Mouse (Mus musculus): ENCODE data around the gene Cdc34.

The Cdc34 gene

DNA sequence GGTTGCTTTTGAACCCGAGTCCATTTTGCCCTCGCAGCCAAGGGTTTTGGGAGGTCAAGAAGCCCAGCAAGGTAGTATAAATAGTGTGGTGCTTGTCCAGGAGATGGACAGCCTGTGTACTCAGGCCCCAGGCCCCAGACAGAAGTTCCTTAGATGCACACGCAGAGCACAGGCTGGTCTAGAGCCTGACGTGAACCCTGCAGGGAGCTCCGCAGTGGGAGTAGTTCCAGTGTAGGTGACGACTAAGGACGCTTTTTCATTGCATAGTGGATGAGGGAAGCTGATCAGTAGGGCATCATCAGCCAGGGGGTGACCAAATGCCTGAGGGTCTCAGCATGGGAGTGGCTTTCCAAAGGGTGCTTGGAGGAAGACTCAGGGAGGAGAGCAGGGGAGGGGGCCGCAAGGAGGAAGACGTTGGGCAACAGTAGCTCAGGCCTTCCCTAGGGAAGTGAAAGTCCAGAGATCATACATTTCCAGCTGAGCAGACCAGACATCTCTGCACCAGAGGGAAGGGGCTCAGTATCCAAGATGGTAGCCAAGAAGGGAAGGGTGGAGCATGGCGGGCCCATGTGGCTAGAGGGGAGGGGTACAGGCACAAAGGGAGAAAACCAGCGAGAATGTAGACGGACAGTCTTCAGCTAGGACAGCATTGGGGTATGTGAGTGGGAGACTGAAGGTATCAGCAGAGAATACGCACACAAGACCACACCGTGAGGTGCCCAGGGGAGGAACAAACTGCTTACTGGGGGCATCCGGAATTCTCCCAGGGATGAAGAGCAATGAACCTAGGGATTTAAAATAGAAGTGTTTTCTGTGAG is 11.7 kb upstream of the Cdc34 start:
- no peak for DNase-seq (ENCODE audit: low spot score)

DNA sequence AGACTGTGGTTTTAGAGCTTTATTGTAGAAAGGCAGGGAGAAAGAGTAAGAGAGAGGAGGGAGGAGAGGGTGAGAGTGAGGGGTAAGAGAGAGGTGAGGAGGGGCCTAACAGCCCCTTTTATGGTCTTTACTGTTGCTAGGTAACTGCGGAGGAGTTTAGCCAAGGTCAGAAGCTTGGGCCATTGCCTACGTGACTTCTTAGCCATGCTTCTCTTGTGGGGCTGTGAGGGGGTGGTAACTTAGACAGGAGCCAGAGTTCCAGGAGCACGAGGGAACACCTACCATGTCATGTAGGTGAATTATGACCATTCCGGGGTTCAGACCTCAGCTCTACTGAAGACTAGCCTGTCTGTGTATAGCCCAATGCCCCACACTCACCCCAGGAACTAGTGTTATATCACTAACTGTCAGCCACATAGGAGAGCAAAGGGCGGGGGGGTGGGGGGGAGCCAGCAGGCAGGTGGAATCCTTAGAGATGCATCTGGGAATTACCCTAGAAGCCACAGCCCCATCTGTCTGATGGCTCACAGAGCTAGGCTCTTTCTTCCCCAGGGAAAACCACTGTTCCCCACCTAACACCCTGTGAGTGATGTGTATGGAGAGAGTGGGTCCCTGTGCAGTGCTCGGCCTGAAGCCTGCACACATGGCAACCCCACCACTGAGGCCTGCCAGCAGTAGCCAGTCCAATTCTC is 10.5 kb upstream of the Cdc34 start:
- no peak for DNase-seq (ENCODE audit: low spot score)

GRCm38 (mm10) chr10:79672088-79672455 is 9.9 kb upstream of the Cdc34 start:
- no peak for DNase-seq (ENCODE audit: low spot score)

- no peak for DNase-seq (ENCODE audit: low spot score)
Measured at GRCm38 (mm10) chr10:79673054-79673453, 8.9 kb upstream of the Cdc34 start.

- no peak for DNase-seq (ENCODE audit: low spot score)
Measured at GRCm38 (mm10) chr10:79675346-79676035, 6.5 kb upstream of the Cdc34 start.

DNA sequence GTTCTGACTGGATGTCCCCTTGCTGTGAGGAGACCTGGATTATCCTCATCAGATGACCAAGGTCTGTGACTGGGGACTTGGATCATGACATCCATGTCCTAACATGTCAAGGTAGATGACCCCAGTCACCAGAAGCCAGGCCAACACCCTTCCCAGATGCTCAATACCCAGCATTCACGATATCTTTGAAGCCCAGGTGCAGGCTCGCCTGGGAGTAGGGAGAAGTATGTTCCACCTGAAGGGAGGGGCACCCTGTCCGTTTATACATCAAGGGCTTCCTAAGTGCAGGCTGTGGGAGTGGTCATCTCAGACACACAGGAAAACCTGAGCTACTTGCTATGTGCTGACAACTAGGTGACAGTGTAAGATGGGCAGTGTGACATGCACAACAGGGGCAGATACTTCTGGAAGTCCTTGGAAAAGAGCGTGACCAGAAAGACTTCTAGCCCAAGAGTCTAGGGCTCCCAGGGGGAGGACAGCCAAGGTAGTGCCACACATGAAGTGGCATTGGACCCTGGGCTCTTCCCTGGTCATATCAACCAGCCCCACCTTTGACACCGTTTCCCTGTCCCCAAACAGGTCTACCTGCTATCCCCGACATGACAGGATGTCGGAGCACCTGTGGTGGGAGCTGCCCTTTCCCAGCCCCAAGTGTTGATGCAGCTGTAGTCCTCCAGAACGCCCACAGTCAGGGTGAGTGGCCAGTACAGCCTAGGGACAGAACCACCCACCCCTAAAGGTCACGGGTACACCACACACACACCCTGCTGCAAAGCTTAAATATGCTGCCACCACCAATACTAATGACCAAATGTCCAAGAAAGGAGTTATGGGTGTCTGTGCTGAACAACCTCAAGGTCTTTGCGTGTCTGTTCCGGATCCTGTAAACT is 1.1 kb upstream of the Cdc34 start:
- DNase-seq (ENCODE audit: low spot score) = no peak

DNA sequence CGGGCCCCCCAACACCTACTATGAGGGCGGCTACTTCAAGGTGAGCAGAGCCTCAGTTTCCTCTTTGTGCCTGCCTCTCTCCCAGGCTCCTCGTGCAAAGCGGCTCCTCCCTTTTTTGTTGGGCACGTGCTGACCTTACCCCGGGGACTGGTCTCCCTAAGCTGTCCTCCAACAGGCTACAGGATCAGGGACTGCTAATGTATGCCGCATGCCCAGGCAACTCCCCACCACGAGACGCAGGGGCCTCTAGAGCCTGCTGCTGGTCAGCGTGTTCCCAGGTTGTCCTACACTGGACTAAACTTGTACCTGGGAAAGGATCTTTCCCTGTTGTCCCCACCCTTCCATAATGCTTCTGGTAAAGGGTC is 538 bp downstream of the Cdc34 start:
- peak; percentile 33 for DNase-seq (ENCODE audit: low spot score)

DNA sequence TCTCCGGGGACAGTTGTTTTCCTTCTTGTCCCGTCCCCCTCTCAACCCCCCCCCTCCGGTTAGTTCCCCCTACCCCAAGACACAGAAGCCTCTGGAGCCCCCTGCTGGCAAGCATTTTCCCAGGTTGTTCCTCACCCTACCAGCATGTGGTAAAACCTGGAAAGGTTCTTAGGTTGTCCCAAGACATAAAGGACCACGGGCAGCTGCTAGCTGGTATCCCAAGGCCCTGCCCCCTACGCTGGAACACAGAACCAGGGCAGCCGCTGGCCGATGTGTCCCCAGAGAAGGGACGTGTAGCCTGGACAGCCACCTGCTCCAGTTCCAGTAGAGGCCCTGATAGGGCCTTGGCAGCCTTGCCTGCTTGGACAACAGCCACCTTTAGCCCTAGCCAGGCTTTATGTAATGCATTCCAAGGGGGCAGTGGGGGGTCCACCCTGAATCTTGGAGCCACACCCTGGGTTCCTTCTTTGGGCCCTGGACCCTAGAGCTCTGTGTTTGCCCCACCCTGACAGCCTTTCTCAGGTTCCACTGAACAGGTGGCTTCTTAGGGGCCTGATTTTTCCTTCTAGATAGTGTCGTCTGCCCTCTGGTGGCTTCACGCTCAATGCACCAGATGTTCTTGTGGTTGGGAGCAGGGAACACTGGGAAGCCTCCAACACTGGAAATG is 1.1 kb downstream of the Cdc34 start:
- peak; percentile 67 for DNase-seq (ENCODE audit: low spot score)

DNA sequence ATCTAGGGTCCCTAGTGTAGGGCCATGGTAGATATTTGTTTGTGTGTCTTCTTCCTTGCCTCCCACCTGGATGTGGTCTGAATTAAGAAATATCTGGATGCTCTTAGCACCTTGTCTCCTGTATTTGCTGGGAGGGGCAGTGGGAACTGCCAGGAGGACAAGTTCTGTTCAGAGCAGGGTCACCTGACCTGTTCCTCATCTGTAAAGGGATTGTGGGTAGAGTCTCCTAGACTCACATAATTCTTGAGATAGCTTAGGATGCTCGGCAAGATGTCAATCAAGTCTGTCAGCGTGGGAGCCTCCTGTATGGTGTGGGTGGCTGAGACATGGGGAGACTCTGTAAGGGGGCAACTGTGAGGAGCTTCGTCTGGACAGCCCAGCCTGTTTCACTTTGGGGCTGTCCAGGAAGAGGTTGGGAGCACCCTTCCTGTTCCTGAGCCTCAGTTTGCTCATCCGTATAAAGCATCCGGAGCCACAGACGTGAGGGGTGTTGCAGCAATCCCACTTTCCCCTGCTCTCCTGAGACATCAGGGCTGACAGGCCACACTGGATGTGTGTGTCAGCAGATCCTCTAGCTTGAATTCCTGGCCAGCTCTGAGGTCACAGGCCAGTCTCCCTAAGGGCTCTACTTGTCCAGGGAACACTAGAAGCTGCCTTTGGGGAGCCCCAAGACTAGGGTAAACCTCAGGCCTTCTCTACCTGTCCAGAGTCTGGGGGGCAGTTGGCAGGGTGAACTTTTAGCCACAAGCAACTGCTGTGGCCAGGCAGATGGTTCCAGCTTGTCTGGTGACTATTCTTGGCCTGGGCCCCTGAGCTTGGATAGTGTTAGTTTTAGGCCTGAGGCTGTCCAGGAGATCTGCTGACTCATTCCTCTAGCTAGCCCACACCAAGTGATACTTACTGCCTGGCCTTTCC is 2.0 kb downstream of the Cdc34 start:
- DNase-seq (ENCODE audit: low spot score) = no peak

- DNase-seq (ENCODE audit: low spot score) = no peak
Measured at GRCm38 (mm10) chr10:79684770-79685600, 3.0 kb downstream of the Cdc34 start.

DNA sequence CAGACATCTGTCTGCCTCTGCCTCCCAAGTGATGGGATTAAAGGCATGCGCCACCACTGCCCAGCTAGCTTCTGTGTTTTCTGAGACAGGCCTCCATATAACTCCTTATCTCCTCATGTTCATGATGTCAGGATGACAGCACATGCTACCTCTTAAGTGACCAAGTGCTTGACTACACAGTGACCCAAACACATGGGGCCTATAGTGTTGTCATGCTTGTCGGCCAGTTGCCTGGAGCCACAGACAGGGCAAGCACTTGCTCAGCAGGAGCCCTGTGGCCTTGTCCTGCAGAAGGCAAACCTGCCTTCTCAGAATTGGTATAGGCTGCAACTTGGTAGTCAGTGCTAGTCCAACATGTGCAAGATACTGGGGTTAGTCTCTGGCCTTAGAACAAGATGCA is 4.2 kb downstream of the Cdc34 start:
- no peak for DNase-seq (ENCODE audit: low spot score)

DNA sequence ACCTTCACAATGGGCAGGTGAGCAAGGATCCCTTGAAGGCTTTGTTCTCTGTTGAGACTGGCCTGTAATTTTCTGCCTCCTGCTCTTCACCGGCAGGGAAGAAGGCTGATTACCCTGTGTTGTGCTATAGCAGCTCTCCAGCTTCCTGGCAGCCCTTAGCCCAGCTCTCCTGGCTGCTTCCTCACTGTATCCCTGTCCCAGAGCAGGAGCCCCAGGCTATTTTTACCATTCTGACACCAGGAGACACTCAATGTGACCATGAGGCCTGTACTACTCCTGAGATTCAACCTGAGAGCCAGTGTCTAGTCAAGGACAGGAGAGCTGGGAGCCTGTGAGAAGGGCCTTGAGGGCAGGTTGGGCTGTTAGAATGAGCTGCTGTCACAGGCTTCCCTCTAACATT is 4.7 kb downstream of the Cdc34 start:
- DNase-seq (ENCODE audit: low spot score) = no peak

DNA sequence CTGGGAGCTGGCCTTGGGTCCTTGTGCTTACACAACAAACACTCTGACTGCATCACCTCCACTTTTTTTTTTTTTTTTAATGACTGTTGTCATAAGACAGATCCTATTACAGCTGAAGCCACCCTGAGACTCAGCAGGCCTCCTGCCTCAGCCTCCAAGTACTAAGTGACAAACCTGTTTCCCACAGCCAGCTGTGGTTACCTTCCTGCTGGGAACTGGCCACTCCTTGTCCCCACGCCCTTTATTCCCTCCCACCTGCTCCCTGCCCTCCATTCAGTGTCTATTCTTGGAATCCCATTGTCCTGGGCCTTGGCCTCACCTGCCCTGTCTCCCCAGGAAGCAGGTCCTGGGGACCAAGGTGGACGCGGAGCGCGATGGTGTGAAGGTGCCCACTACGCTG is 5.5 kb downstream of the Cdc34 start:
- no peak for DNase-seq (ENCODE audit: low spot score)

- DNase-seq (ENCODE audit: low spot score) = no peak
Measured at GRCm38 (mm10) chr10:79688720-79689119, 6.7 kb downstream of the Cdc34 start, which contains the start of gene Gzmm. Gene Gzmm (plus strand): TSS chr10:79689020.

DNA sequence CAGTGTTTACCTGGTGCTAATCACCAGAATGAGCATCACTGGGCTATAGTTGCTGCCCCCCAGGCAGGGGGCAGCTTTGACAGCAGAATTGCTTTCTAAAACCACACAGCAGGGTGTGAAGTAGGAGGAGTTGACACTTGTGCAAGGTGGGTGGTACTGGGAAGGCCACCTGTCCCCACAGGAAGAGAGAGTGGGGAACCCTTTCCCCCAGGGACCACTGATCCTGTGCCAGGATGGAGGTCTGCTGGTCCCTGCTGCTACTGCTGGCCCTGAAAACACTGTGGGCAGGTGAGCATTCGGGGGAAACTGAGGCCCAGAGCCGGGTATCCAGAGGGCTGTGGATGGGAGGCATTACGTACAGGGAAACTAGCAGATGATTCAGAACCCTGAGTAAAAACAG is 7.2 kb downstream of the Cdc34 start:
- DNase-seq (ENCODE audit: low spot score) = no peak

- no peak for DNase-seq (ENCODE audit: low spot score)
Measured at GRCm38 (mm10) chr10:79691986-79692548, 10.1 kb downstream of the Cdc34 start.

- DNase-seq (ENCODE audit: low spot score) = no peak
Measured at GRCm38 (mm10) chr10:79693580-79694378, 11.8 kb downstream of the Cdc34 start.

- no peak for DNase-seq (ENCODE audit: low spot score)
Measured at GRCm38 (mm10) chr10:79694379-79694655, 12.3 kb downstream of the Cdc34 start.

Measured in urinary bladder, postnatal 14 days (tissue).